Mouse (Mus musculus) heart, postnatal 10 days (tissue): ENCODE measurements around the gene Gsn. TPM values are rescaled to one million over a fixed set of nuclear protein-coding genes. Genes with fewer than 3 reads are reported as not detected.

ENCODE experiments used
- total RNA-seq, 2 experiments: library from RNA; stranded (reverse); gene quantifications; 2 replicates each; pipeline ENCODE4 v1.2.3; 2021

The Gsn gene
- total RNA-seq, 2 experiments from 2014 or later = 213 to 249 TPM

Other genes with a start within 250 kb of the Gsn start
- not detected for gene Hc, start 194.9 kb upstream of the Gsn start, total RNA-seq
- under 1 TPM in 1 of 2 experiments, not detected in 1; 0.52 TPM for gene AI182371, start 154.8 kb upstream of the Gsn start, total RNA-seq
- 10 to 100 TPM; 11.6 to 11.8 TPM for gene Cntrl, start 146.9 kb upstream of the Gsn start, total RNA-seq
- gene Rab14, start 55.3 kb upstream of the Gsn start, total RNA-seq = 100 to 1,000 TPM; 154 to 160 TPM
- 10 to 100 TPM; 56.2 to 61.7 TPM for gene Stom, start 80.6 kb downstream of the Gsn start, total RNA-seq
- gene 4930568D16Rik, start 111.3 kb downstream of the Gsn start, total RNA-seq = not detected
- not detected for gene 4930402F06Rik, start 140.8 kb downstream of the Gsn start, total RNA-seq
- gene Ggta1, start 206.9 kb downstream of the Gsn start, total RNA-seq = 10 to 100 TPM; 19.9 to 28.8 TPM